Mouse (Mus musculus): ENCODE measurements at regions not wholly inside any gene's neighbourhood (a gene's known extent, or its start where the extent isn't known, plus 50 kb on each side); places are given as distances from the start of the nearest gene placed in this dataset.
"Not testable (repeated sequence)": the region's sequence is repeated elsewhere in the genome, so short reads cannot be mapped to it uniquely, and the experiment has no call there.

DNA sequence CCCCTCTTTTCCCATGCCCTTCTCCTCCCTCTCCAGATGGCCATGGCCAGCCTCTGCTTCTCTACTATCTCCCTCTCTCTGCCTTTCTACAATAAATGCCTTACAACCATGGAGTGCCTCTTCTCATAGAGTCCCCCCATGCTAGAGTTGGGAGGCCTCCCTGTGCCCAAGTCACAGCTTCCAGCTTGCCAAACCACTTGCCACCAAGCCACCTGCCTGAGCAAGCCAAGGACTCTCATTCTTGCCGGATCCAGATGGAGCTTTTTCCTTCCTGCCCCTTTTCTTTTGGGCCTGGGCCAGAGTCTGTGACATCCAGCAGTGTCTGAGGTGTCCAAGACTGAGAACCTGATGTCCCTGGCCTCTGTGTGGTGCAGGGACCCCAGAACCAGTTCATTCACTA is 367.4 kb upstream of the Arhgap42 start:
- DNase-seq (ENCODE audit: extremely low spot score, low spot score), result no peak

DNA sequence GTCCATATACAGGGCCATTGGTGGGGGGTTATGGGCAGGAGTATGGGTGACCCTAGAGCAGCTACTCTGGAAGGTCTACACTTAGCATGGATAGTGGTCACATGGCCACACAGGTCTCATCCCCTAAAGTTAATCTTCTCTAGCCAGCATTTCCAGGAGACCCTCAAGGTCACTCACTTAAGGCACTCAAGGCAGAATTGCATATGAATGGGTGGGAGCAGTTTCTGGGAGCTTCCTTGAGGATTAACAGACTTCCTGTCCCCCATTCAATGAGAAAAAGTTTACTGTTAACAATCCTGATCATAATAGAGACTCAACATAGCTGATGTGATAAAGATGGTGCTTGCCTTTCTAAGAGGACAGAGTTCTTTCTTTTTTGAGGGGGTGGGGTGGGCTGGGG is 352.4 kb upstream of the Arhgap42 start:
- DNase-seq (ENCODE audit: extremely low spot score, low spot score), result no peak

DNA sequence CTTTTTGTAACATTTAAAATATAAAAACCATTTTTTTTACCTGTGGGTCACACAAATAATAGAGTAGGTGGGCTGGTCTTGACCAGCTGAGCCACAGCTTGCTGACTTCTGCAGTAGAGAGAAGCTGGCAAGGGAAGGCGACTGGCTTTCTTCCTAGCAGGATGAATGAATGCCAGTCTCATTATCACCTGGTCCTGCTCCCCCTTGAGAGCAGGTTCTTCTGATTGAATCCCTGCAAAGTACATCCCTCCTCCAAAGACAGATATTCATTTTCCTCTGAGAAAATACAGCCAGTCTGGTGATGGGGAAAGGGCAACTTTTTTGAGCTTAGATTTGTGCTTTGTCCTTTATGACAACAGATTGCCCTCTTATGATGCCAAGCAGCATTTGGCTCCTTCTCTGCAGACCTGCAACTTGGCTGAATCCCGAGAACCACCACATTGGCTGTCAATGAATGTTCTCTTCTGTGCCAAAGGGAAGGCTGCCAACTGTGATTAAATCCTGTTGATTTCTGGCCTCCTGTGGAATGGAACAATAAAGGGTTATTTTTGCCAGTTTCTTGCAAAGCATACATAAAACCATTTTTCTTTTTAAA is 344.2 kb upstream of the Arhgap42 start:
- no peak for DNase-seq (ENCODE audit: extremely low spot score, low spot score)

DNA sequence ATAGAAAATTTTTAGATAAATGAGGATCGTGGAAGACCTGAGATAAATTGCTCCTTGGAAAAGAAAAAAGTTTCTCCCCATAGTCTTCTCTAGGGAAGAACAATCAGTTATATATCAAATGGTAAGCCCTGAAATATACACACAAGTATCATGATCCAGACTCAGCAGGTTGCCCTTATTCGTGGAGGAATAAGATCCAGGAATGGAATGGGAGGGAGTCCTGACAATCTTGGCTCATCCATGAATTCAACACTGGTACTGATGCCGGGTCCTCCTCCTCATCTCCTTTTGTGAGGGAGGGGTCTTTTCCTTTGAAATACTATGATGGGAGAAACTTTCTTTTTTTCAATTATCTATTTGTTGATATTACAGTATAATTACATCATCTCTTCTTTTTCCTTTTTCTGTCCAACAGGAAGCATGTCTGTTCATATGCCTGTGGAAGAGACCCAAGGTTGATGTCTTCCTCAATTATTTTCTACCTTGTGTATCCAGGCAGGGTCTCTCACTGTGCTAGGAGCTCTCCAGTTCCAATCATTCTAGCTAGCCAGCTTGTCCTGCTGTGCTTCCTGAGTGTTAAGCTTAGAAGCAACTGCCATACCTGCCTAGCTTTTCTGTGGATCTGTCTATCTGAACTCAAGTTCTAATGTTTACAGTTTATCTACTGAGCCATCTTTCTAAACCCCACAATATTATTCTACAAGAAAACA is 343.6 kb upstream of the Arhgap42 start:
- DNase-seq (ENCODE audit: extremely low spot score, low spot score), result no peak

DNA sequence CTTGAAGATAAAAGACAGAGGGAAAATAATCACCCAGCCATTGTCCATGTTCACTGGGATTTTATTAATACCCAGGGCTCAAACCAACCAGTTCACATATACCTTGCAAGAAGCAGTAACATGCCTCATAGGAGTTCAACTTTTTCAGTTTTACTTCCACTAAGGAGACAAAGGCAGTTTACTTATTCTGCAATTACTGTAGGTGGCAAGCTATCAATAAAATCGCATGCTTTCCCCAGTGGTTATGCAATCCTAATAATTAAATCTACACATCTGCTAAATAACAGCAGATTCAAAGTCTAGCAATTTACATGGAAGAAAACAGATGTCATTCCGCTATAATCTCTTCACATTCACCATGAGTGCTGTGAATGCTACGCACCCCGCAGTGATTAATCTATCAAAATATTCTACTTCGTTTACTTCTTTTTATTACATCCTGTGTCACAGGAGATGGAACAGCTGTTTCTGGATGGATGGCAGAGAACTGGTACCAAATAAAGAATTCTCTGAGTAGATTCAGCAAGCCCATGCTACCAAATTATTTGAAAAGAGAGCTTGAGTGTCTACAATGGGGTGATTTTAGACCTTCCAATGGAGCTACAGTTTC is 329.2 kb upstream of the Arhgap42 start:
- no peak for DNase-seq (ENCODE audit: extremely low spot score, low spot score)

DNA sequence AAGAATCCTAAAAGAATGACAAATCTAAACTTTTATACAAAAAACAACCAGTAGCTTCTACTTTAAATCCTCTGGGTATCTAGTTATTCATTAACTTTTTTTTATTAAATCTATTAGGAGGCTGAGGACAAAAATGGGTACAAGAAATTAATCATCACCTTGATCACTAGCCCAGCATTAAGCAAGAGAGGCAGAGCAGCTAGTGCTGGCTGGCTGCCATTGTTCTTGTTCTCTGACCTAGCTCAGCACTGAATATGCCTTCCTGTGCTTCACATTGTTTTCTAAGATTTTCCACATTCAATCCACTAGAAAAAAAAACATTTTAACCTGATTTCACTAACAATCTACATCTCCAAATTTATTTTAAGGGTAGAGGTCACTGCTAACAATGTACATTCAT is 325.6 kb upstream of the Arhgap42 start:
- no peak for DNase-seq (ENCODE audit: extremely low spot score, low spot score)

DNA sequence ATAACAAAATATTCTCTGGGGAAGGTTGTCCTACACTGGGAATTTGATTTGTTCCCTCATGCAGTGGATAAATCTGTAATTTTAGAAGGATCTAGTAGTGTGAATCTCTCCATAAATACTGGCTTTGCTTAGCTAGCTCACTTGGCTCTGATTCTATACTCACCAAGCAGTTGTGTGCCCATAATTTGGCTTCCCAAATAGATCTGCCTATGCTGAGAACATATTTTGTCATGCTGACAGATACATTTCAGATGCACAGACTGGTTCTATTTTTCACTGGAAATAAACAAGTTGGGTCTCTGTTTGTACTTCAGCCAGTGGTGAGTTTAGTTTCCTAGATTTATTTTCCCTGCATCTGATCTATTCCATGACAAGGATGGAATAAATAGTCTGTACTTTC is 309.8 kb upstream of the Arhgap42 start:
- DNase-seq (ENCODE audit: extremely low spot score, low spot score), result no peak

DNA sequence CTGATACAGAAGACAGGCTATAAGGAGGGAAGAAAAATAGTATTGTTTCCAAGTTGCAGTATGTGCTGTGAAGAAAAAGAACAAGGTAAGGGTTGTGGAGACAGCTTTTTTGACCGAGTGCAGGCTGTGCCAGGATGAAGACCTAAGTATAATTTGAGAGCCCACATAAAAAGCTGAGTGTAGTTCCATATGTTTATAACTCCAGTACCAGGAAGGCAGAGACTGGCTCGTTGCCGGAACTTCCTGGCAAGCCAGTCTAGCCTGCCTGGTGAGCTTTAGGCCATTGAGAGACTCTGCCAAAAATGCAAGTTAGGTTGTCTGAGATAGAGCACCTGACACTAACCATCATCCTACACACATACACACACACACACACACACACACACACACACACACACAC is 308.7 kb upstream of the Arhgap42 start:
- DNase-seq (ENCODE audit: extremely low spot score, low spot score), result no peak

DNA sequence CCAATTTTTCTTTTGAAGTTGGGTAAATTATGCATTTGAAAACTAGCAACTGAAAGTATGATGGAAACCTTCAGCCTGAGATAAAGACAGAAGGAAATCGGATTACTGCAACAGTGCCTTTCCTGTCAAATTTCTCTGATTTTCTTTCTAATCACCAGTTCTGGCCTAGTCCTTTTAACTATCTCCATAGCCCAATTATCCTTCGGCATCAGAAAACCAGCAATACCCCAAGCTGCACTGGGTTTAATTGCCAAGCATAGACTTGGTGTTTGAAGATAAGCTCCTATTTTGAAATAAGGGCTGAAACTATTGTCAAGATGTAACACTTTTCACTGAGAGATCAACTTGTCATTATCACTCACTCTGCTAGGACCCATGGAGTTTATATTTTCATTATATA is 308.2 kb upstream of the Arhgap42 start:
- no peak for DNase-seq (ENCODE audit: extremely low spot score, low spot score)

DNA sequence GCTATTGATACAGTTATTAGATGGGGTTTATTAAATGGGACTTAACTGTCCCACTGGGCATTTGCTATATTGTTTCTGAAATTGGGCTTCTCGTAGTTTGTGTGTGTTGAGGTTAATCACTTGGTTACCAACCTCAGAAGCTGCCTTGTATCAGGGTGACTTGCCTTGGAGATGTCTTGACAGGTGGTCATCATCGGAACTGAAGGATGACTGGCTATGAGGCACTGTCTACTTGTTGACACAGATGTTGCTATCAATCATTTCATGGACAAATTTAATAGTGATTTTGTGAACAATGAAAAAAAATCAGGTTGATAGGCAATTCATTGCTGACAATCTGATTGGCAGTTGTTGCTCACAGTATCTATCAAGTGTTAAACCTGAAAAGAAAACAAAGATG is 261.4 kb upstream of the Arhgap42 start:
- no peak for DNase-seq (ENCODE audit: extremely low spot score, low spot score)

DNA sequence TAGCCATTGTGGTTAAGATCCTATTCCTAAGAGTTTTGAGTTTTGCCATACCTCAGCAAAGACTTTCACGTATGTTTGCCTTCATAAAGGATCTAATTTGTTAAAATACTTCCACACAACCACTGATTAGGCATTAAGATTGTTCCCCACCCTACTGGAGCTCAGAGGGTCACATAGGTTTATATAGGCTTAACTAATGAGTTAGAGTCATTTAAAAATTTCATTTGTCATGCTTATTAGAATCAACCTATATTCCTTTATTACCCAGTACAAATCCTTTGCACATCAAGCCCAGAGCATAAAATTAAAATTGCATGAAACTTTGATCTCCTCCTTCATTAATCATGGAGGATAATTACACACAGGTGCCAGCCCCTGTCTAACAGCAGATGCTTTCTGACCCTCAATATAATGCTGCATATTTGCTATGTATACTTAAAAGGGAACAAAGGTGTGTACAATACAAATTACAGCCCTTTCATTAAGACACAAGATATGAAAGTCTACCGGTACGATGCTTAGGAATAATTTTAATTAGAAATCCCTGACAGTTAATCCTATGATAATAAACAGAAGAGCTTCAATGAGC is 254.8 kb upstream of the Arhgap42 start:
- no peak for DNase-seq (ENCODE audit: extremely low spot score, low spot score)

DNA sequence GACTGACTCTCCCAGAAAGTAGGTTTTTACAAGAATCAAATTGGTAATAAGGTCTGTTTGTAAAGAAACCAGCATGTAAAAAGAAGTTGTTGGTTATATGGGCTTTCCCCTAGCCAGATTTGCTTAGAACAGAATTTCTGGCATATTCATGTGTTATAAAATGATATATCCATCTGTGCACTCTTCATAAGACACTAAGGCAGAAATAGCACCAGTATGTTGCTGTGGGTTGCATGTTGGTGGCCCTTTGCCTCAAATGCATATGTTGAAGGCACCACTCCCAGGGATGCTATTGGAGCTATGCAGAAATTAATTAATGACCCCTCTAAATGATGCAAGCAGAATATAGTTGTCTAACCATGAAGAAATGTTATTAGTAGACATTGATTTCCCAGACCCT is 238.2 kb upstream of the Arhgap42 start:
- no peak for DNase-seq (ENCODE audit: extremely low spot score, low spot score)

DNA sequence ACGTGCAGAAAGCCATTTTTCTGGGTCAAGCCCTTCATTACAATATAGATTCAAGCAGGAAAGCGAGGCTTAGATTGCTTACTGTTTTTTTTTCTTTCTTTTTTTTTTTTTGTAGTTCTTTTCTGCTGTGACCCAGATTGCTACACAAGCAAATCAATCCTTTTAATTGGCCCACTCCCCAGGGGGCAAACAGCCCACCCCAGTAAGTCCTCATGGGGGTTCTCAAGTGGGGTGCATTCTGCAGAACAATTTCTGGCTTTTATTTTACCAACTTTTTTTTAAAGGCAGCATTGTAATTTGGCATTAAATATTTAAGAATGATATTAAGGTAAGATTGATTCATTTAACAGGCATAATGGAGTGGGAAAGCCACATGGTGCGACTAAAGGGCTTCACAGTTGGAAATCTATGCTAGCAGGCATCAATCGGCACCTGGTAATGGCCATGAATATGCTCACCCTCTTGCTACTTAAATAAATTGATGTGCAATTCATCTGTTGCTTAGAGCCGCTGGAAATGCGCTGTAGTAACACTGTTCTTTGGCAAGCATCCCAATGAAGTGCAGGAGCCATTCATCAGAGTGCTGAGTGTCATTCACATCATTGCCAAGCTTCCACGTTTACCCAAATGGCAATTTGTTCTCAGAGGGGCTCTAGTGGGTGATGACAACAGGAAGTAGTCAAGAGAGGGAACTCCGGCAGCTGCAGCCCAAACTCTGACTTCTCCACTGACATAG is 236.3 kb upstream of the Arhgap42 start:
- DNase-seq (ENCODE audit: extremely low spot score, low spot score), result no peak

DNA sequence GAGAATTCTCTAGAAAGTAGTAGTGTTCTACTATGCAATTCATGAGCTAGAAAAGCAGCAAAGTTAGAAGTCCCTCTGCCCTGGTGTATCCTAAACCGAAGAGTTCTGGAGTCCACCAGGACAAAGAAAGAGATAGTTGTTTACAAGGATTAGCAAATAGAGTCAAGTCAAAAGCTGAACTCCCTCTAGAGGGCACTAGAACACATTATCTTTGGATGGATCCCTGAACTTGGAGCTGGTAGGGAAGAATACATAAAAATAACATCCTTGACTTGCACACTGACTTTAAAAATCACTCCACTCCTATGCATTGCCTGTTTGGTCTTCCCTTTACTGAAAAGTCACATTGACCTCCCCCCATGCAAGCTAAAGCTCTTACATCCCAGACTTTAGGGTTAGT is 205.3 kb upstream of the Arhgap42 start:
- no peak for DNase-seq (ENCODE audit: extremely low spot score, low spot score)

DNA sequence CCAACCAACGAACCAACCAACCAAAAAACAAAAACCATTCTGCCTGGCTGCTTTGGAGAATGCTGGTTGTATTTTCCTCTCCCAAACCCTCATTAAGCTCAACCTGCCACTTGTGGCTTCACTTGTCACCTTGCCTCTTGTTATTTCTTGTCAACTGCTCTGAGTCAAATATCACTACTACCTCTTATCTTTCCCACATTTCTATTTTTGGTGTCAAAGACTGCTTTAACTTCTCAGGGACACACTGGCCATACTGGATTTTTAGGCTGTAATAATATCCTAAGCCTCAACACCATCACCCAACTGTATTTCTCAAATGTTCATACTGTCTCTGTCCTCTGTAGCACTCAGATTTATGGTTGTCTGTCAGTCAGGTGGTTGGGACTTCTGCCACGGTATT is 181.4 kb upstream of the Arhgap42 start:
- no peak for DNase-seq (ENCODE audit: extremely low spot score, low spot score)

DNA sequence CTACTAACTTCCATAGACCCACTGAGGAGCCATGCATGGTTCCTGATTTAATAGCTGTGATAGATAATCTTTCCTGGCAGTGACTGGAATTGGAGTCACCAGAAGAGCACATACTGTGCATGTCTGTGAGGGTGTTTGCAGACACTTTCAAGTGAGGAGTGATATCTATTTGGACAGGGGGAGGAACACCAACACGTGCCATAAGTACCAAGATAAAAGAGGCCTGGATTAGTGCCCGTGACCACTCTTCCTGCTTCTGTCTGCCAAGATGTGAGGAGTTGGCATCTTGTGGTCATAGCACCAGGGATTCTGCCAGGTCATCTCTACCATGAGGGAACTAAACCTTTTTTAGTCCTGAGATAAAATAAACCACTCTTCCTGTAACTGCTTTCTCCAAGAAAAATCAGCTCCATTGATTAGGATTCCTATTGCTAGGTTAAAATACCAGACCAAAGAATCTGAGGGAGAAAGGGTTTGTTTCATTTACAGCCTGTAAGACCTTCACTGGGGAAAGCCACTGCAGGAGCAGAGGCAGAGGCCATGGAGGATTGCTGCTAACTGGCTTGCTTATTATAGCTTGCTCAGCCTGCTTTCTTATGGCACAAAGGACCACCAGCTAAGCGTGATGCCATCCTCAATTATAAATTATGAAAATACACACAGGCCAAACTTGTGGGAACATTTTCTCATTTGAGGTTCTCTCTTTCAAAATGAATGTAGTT is 173.7 kb upstream of the Arhgap42 start:
- no peak for DNase-seq (ENCODE audit: extremely low spot score, low spot score)

DNA sequence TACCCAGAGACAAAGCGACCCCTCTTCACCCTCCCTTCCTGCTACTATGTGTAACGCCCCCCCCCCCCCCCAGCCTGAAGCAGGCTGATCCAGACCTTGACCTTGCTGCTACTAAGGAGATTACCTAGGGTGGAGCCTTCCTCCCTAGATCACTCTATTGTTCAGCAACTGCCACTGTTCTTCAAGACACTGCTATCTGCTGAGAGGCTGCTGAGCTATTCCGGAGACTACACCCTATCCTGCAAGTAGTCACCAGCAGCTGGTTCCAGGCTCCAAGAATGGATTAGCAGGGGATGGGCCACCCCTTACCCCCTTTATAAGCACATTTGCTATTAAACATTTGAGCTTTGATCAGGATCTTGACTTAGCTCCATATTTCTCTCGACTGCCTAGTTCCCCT is 155.3 kb upstream of the Arhgap42 start:
- DNase-seq (ENCODE audit: extremely low spot score, low spot score), result not testable (repeated sequence)

DNA sequence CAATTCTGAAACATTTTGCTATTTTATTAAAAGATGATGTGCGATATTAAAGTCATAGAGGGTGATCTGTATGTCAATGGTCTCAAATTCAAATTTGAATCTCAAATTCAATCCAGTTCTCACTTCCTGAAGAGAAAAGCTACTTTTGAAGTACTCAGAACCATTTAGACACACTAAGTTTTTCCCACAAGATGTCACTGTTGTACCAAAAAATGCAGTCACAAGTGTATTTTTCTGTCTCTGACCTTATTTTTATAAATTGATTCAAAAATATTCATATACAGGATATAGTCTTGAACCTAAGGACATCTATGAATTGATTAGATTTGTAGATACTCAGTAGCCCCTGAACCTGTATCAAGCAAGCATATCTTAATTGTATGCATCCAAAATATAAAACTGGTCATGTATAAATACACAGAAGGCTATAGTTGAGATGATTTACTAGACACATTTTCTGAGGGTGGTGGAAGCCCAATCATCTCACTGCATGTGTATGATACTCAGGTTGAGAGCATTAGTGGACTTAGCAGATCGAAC is 137.8 kb upstream of the Arhgap42 start:
- no peak for DNase-seq (ENCODE audit: extremely low spot score, low spot score)

DNA sequence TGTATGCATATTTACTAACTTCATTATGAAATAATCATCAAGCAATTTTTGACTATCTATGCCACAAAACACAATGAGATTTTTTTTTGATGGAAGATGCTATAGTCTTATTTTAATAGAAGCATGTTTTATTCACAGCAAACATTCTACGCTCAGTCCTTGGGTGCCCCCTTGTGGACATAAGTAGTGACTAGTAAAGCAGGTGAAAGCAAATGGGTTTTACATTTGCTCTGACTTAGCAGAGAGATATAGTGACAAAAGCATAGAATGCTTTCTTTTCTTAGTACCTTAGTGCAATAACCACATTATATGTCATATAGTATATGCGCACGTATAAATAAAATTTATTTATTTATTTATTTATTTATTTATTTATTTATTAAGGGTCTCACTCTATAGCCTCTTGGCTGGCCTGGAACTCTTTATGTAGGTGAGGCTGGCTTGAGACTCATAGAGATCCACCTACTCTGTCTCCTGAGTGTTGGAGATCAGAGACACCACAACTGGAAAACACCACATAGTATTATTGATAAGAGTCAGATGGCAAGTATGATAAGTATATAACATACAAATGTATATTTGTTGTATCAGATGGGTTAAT is 136.5 kb upstream of the Arhgap42 start:
- DNase-seq (ENCODE audit: extremely low spot score, low spot score), result peak; percentile 46

DNA sequence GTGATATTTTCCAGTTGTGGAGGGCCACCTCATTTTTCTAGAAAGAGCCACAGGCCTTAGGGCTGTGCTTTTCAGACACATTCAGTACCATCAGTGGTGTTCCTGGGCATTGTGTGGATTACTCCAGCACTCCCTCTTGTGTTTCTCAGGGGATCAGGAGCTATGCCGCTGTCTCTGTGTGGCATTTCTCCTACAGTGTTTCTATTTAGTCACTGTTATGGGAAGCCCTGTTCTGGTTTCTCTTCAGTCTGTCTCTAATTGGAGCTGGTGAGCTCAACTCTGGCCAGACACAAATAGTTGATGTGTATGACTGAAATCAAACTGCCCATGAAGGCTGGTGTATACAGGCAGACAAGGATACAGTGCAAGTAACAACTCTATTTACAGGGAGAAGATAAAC is 133.7 kb upstream of the Arhgap42 start:
- no peak for DNase-seq (ENCODE audit: extremely low spot score, low spot score)

DNA sequence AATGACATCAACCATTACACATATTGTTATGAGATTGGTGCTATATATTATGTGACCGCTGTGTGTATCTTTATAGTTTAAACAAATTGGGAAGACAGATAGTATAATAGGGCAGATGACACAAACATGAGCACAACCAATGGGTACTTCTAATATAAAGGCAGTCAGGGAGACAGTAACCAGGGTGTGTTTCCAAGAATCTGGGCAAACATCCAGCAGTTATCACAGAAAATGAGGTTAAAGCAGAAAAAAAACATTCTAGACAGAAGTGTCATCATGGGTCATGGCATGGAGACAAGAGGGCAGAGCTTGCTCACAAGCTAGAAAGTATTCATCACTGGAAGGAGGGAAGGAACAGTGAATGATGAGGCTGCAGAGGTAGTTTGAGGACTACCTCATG is 129.8 kb upstream of the Arhgap42 start:
- no peak for DNase-seq (ENCODE audit: extremely low spot score, low spot score)
